Mouse (Mus musculus) lung, postnatal 0 days (tissue): ENCODE measurements around the gene Usp33.

Source experiments
- CTCF ChIP-seq: IDR thresholded peaks from 2 replicates; pipeline ENCODE4 v1.5.1; 2016; ENCODE audit warnings: antibody characterized with exemption, mild to moderate bottlenecking
- EP300 ChIP-seq: IDR thresholded peaks from 2 replicates; pipeline ENCODE4 v1.6.1; 2016; ENCODE audit warnings: antibody characterized with exemption, mild to moderate bottlenecking, control low read depth

DNA sequence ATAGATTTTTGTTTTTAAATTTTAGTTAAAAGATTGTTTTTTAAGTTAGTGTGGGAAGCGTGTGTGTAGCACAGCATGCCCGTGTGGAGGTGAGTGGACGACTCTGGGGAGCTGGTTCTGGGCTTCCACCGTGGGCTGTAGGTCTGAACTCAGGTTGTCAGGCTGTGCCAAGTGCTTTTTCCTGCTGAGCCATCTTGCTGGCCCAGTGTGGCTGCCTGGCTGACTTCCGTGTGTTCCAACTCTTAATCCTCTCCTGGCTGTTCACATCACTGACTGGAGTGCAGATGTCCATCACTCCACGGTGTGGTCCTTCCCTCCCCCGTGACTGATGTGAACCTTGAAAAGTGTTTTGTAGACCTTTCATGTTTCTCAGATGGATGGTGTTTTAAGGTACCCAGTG lies 12.9 kb downstream of the Usp33 start:
- TF ChIP-seq EP300 (no peak), CTCF (no peak)
